Comparison of ENCODE assay signal across 8 mouse cellular contexts in the genomic region with DNA sequence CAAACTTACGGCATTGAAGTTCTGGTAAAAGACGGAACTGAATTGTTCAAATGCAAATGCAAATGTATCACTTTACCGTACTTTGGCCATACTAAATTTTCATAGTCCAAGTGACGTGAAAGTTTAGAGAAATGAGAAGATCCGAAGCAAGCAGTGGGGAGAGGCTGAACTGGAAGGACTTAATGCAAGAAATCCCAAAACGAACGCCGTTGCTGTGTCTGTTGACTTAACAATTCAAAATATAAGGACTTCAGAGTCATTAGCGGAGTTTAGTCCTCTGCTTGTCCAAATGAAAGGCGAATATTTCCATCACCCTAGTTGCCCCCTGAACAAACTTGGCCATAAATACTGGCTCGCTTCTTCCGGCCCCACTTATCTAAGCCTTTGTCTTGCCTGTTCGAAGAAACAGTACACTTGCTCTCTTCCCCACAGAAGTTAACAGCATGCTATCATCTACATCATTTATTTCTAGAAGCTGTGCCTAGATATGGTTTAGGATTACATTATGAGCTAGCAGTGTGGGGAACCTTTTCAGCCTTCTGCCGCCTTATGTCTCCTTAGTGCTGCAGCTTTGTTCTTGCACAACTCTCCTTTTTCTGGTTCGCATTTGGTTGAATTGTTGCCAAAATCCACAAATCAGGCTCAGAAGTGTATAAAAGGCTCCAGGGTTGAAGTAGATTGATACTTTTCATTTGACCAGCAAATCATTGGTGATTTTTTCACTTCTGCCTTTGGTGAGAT. TPM values are rescaled to one million over a fixed set of nuclear protein-coding genes. Genes with fewer than 3 reads are reported as not detected.
DNase-seq lines count a peak whose midpoint lies in the region; ATAC-seq and TF ChIP-seq lines count a peak whose summit lies in the region.

No protein-coding gene starts in this region.

- no peaks in the 10 kb centered on the region for H3K36me3 ChIP-seq in C2C12 (ENCODE audit: control insufficient read depth, insufficient read depth)
- H3K36me3 ChIP-seq in embryonic facial prominence, embryonic 12.5 days = no peaks in the 10 kb centered on the region
- H3K36me3 ChIP-seq in hindbrain, embryonic 12.5 days = no peaks in the 10 kb centered on the region
- no peaks in the 10 kb centered on the region for H3K36me3 ChIP-seq in liver, embryonic 16.5 days (ENCODE audit: control insufficient read depth, insufficient read depth)
- H3K36me3 ChIP-seq in small intestine, adult 2 months (ENCODE audit: control insufficient read depth, insufficient read depth, low read length) = no peaks in the 10 kb centered on the region

- peak overlapping the region; percentile 66 for H3K9ac ChIP-seq in embryonic facial prominence, embryonic 12.5 days
- H3K9ac ChIP-seq in hindbrain, embryonic 12.5 days = peak overlapping the region; percentile 62
- peak overlapping the region; percentile 64 for H3K9ac ChIP-seq in liver, embryonic 16.5 days (ENCODE audit: low read depth, low read length)

- DNase-seq in 3134 (ENCODE audit: extremely low read depth, insufficient read length, low spot score) = peak; percentile 61
- DNase-seq in left cerebral cortex, adult 11 months (ENCODE audit: low spot score) = no peak
- DNase-seq in gastrocnemius, postnatal 25 days = no peak

- no peaks in the 10 kb centered on the region for H3K9me3 ChIP-seq in embryonic facial prominence, embryonic 12.5 days
- H3K9me3 ChIP-seq in hindbrain, embryonic 12.5 days (replicated peaks) = no peaks in the 10 kb centered on the region
- no peaks in the 10 kb centered on the region for H3K9me3 ChIP-seq in liver, embryonic 16.5 days (replicated peaks; ENCODE audit: control insufficient read depth, low read length)

- TF ChIP-seq CTCF in C2C12 (IDR thresholded peaks at IDR 0.05; ENCODE audit: control insufficient read depth, insufficient read depth, insufficient read length) = no peak
- no peak for TF ChIP-seq CTCF in small intestine, adult 2 months (IDR thresholded peaks at IDR 0.05; ENCODE audit: extremely low read depth, insufficient read length, insufficient replicate concordance, low read depth, low read length)

- H3K4me1 ChIP-seq in embryonic facial prominence, embryonic 12.5 days = peaks cover 10% of the 10 kb centered on the region; the same call in 1 of the 2 replicates
- peaks cover 17% of the 10 kb centered on the region for H3K4me1 ChIP-seq in hindbrain, embryonic 12.5 days
- peaks cover 32% of the 10 kb centered on the region for H3K4me1 ChIP-seq in liver, embryonic 16.5 days (ENCODE audit: control insufficient read depth, low read depth, low read length)
- H3K4me1 ChIP-seq in small intestine, adult 2 months (ENCODE audit: control insufficient read depth, insufficient read depth, insufficient read length, low read length) = peaks cover 6% of the 10 kb centered on the region; the same call in 1 of the 2 replicates

- H3ac ChIP-seq in C2C12 (ENCODE audit: control insufficient read depth, insufficient read length, low read depth) = peak overlapping the region; percentile 69

- H3K4me3 ChIP-seq in C2C12 (ENCODE audit: insufficient read depth, poor library complexity, severe bottlenecking) = peak overlapping the region; percentile 15
- peak overlapping the region; percentile 47 for H3K4me3 ChIP-seq in embryonic facial prominence, embryonic 12.5 days
- H3K4me3 ChIP-seq in hindbrain, embryonic 12.5 days = peak overlapping the region; percentile 44
- H3K4me3 ChIP-seq in liver, embryonic 16.5 days (ENCODE audit: low read depth, low read length) = peak overlapping the region; percentile 61
- H3K4me3 ChIP-seq in small intestine, adult 2 months (ENCODE audit: low read depth, low read length) = peak overlapping the region; percentile 45; the same call in 1 of the 2 replicates

- no peak for ATAC-seq in embryonic facial prominence, embryonic 12.5 days (ENCODE audit: insufficient number of reproducible peaks, insufficient read depth, low FRiP score, low TSS enrichment)
- no peak for ATAC-seq in hindbrain, embryonic 12.5 days (ENCODE audit: low FRiP score)
- no peak for ATAC-seq in liver, embryonic 16.5 days (ENCODE audit: low read depth)

- WGBS in embryonic facial prominence, embryonic 12.5 days = 11% methylated on average over 15 of the region's 15 CpGs
- WGBS in hindbrain, embryonic 12.5 days = 12% methylated on average over 15 of the region's 15 CpGs
- WGBS in liver, embryonic 16.5 days (ENCODE audit: insufficient replicate concordance) = 4% methylated on average over 15 of the region's 15 CpGs
- WGBS in small intestine, adult 2 months = under 1% methylated on average over 15 of the region's 15 CpGs

- peak overlapping the region; percentile 65 for H3K4me2 ChIP-seq in embryonic facial prominence, embryonic 12.5 days (replicated peaks)
- H3K4me2 ChIP-seq in hindbrain, embryonic 12.5 days (replicated peaks) = peak overlapping the region; percentile 74
- peak overlapping the region; percentile 54 for H3K4me2 ChIP-seq in liver, embryonic 16.5 days (ENCODE audit: low read depth, low read length)

- H3K79me3 ChIP-seq in C2C12 (ENCODE audit: low read depth) = no peaks in the 10 kb centered on the region

- peak overlapping the region; percentile 98 for H3K27ac ChIP-seq in embryonic facial prominence, embryonic 12.5 days
- H3K27ac ChIP-seq in hindbrain, embryonic 12.5 days = peak overlapping the region; percentile 96
- H3K27ac ChIP-seq in liver, embryonic 16.5 days (ENCODE audit: low read length) = peak overlapping the region; percentile 99
- H3K27ac ChIP-seq in small intestine, adult 2 months (ENCODE audit: insufficient read depth, low read depth, low read length) = peak overlapping the region; percentile 97

- peaks cover 6% of the 10 kb centered on the region for H3K79me2 ChIP-seq in C2C12 (ENCODE audit: control insufficient read depth, insufficient read depth)

- TF ChIP-seq POLR2A in small intestine, adult 2 months (IDR thresholded peaks at IDR 0.05; ENCODE audit: low read depth, low read length) = no peak

- no peaks in the 10 kb centered on the region for H3K27me3 ChIP-seq in C2C12 (ENCODE audit: control insufficient read depth, insufficient read depth, insufficient read length)
- no peaks in the 10 kb centered on the region for H3K27me3 ChIP-seq in embryonic facial prominence, embryonic 12.5 days
- no peaks in the 10 kb centered on the region for H3K27me3 ChIP-seq in hindbrain, embryonic 12.5 days
- H3K27me3 ChIP-seq in liver, embryonic 16.5 days (ENCODE audit: control insufficient read depth, insufficient read depth, low read depth, low read length) = no peaks in the 10 kb centered on the region
- no peaks in the 10 kb centered on the region for H3K27me3 ChIP-seq in small intestine, adult 2 months (ENCODE audit: control insufficient read depth, insufficient read depth, low read length)

TF ChIP-seq in C2C12, 6 proteins besides CTCF, POLR2A, EP300 and RAD21:
- TF ChIP-seq USF1 (IDR thresholded peaks at IDR 0.05; ENCODE audit: low read depth) = no peak
- TF ChIP-seq CEBPB (IDR thresholded peaks at IDR 0.05; ENCODE audit: low read depth) = peak; percentile 90

RNA-seq across cellular contexts. Expression of gene Hist1h2bc, which starts 1.3 kb away (rescaled TPM):
- polyA plus RNA-seq in C2C12 (2012; fragmentation: generic; extraction: Trizol) = 16.8 TPM
- polyA plus RNA-seq in embryonic facial prominence, embryonic 12.5 days (2016; fragmentation: Nextera tagmentation; extraction: Ambion mirVana) = 35.4 and 35.6 TPM in 2 replicates
- 25.1 and 26.1 TPM in 2 replicates for polyA plus RNA-seq in hindbrain, embryonic 12.5 days (2016; fragmentation: Nextera tagmentation; extraction: Ambion mirVana)
- 202 and 220 TPM in 2 replicates for polyA plus RNA-seq in liver, embryonic 16.5 days (2015; fragmentation: Nextera tagmentation; extraction: Ambion mirVana)
- polyA plus RNA-seq in small intestine, adult 2 months (2012; rRNA removed) = 210 and 772 TPM in 2 replicates
- 10 to 100 TPM; 67.0 to 81.6 TPM for total RNA-seq in gastrocnemius, postnatal 25 days (2021)

RNA-seq across cellular contexts. Expression of gene Hist1h2ac, which starts 1.5 kb away (rescaled TPM):
- polyA plus RNA-seq in C2C12 (2012; fragmentation: generic; extraction: Trizol) = 0.54 TPM
- 1.3 TPM in 2 replicates for polyA plus RNA-seq in embryonic facial prominence, embryonic 12.5 days (2016; fragmentation: Nextera tagmentation; extraction: Ambion mirVana)
- 0.72 and 0.93 TPM in 2 replicates for polyA plus RNA-seq in hindbrain, embryonic 12.5 days (2016; fragmentation: Nextera tagmentation; extraction: Ambion mirVana)
- 1.2 and 1.5 TPM in 2 replicates for polyA plus RNA-seq in liver, embryonic 16.5 days (2015; fragmentation: Nextera tagmentation; extraction: Ambion mirVana)
- polyA plus RNA-seq in small intestine, adult 2 months (2012; rRNA removed) = 3.1 and 4.0 TPM in 2 replicates
- total RNA-seq in gastrocnemius, postnatal 25 days (2021) = 1 to 10 TPM in 1 of 2 experiments, under 1 TPM in 1; 0.84 to 2.0 TPM

RNA-seq across cellular contexts. Expression of gene Hist1h1t, which starts 10.3 kb away (rescaled TPM):
- not detected for polyA plus RNA-seq in C2C12 (2012; fragmentation: generic; extraction: Trizol)
- polyA plus RNA-seq in embryonic facial prominence, embryonic 12.5 days (2016; fragmentation: Nextera tagmentation; extraction: Ambion mirVana) = 0.24 and 0.25 TPM in 2 replicates
- not detected in 2 replicates for polyA plus RNA-seq in hindbrain, embryonic 12.5 days (2016; fragmentation: Nextera tagmentation; extraction: Ambion mirVana)
- polyA plus RNA-seq in liver, embryonic 16.5 days (2015; fragmentation: Nextera tagmentation; extraction: Ambion mirVana) = 0.13 TPM in 1 of 2 replicates, not detected in the other
- polyA plus RNA-seq in small intestine, adult 2 months (2012; rRNA removed) = not detected in 2 replicates
- not detected for total RNA-seq in gastrocnemius, postnatal 25 days (2021)

RNA-seq across cellular contexts. Expression of gene Hist1h4c, which starts 13.0 kb away (rescaled TPM):
- 0.62 TPM for polyA plus RNA-seq in C2C12 (2012; fragmentation: generic; extraction: Trizol)
- polyA plus RNA-seq in embryonic facial prominence, embryonic 12.5 days (2016; fragmentation: Nextera tagmentation; extraction: Ambion mirVana) = 10.5 and 13.6 TPM in 2 replicates
- polyA plus RNA-seq in hindbrain, embryonic 12.5 days (2016; fragmentation: Nextera tagmentation; extraction: Ambion mirVana) = 3.6 and 4.2 TPM in 2 replicates
- polyA plus RNA-seq in liver, embryonic 16.5 days (2015; fragmentation: Nextera tagmentation; extraction: Ambion mirVana) = 6.3 and 8.9 TPM in 2 replicates
- 13.7 and 17.8 TPM in 2 replicates for polyA plus RNA-seq in small intestine, adult 2 months (2012; rRNA removed)
- total RNA-seq in gastrocnemius, postnatal 25 days (2021) = 10 to 100 TPM; 53.1 to 63.8 TPM

RNA-seq across cellular contexts. Expression of gene Hfe, which starts 25.4 kb away (rescaled TPM):
- 0.91 TPM for polyA plus RNA-seq in C2C12 (2012; fragmentation: generic; extraction: Trizol)
- 3.2 and 3.5 TPM in 2 replicates for polyA plus RNA-seq in embryonic facial prominence, embryonic 12.5 days (2016; fragmentation: Nextera tagmentation; extraction: Ambion mirVana)
- polyA plus RNA-seq in hindbrain, embryonic 12.5 days (2016; fragmentation: Nextera tagmentation; extraction: Ambion mirVana) = 4.9 and 5.2 TPM in 2 replicates
- 16.0 and 16.3 TPM in 2 replicates for polyA plus RNA-seq in liver, embryonic 16.5 days (2015; fragmentation: Nextera tagmentation; extraction: Ambion mirVana)
- 3.5 and 7.7 TPM in 2 replicates for polyA plus RNA-seq in small intestine, adult 2 months (2012; rRNA removed)
- total RNA-seq in gastrocnemius, postnatal 25 days (2021) = 10 to 100 TPM; 14.7 to 24.7 TPM
